Mouse (Mus musculus) heart, adult 2 months (tissue): ENCODE results near the gene Macrod2.

Experiments
- CTCF ChIP-seq: fragments of 200-600 bp; IDR thresholded peaks from 2 replicates; pipeline ENCODE4 v1.8.1; 2022; ENCODE audit warnings: antibody characterized with exemption, mild to moderate bottlenecking, moderate library complexity
- POLR2A ChIP-seq: fragments of 200-500 bp; IDR thresholded peaks from 2 replicates; pipeline ENCODE4 v1.6.1; 2011; ENCODE audit warnings: mild to moderate bottlenecking, low read depth, low read length, control low read depth; ENCODE audit not compliant: insufficient read depth

GRCm38 (mm10) chr2:142349805-142350204, 1954.7 kb downstream of the Macrod2 start:
- TF ChIP-seq CTCF (no peak), POLR2A (no peak)
